Mouse (Mus musculus): ENCODE measurements around the gene Prkn.
A peak's percentile ranks its signal among the peaks of the same experiment; 100 is the strongest.
"Not testable (repeated sequence)": the region's sequence is repeated elsewhere in the genome, so short reads cannot be mapped to it uniquely, and the experiment has no call there.

Prkn gene

DNA sequence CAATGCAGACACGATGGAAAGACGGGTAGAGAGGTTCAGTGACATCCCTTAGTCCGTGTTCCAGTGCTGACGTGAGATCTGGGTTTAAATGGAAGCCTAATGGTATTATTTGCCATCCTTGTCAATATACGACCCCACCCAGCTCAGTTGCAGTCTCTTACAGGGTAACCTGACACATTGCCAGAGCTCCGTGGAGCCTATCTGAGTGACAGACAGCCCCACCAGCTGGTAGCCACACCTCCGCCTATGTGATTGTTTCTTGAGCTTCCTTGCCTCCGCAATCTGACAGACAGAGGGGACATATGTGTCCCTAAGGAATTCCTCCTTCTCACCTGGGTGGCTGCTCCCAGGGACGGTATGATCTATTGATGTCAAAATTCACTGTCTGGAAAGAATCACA, 1141.5 kb downstream of the Prkn start:
- no peak for DNase-seq (ENCODE audit: low read depth, low spot score)

GRCm38 (mm10) chr17:11988110-11988837, 1148.1 kb downstream of the Prkn start:
- no peak for DNase-seq (ENCODE audit: low read depth, low spot score)

DNA sequence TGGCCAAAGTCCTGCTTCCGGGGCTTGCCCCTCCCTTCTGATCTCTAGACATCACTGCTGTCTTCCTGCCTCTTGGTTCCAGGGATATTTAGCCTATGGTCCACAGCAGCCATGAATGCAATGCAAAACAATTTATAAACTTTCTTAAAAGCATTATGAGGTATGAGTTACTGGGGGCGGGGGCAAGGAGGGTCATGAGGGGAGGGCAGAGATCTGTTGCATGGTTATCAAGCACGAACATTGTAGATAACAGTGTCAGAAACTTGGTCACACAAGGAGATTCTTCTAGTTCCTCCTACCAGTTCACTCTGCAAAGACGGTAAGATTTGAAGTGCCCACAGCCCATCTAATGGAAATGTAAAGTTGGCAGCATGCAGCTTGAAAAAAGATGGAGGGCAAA, 1149.1 kb downstream of the Prkn start:
- no peak for DNase-seq (ENCODE audit: low read depth, low spot score)

DNA sequence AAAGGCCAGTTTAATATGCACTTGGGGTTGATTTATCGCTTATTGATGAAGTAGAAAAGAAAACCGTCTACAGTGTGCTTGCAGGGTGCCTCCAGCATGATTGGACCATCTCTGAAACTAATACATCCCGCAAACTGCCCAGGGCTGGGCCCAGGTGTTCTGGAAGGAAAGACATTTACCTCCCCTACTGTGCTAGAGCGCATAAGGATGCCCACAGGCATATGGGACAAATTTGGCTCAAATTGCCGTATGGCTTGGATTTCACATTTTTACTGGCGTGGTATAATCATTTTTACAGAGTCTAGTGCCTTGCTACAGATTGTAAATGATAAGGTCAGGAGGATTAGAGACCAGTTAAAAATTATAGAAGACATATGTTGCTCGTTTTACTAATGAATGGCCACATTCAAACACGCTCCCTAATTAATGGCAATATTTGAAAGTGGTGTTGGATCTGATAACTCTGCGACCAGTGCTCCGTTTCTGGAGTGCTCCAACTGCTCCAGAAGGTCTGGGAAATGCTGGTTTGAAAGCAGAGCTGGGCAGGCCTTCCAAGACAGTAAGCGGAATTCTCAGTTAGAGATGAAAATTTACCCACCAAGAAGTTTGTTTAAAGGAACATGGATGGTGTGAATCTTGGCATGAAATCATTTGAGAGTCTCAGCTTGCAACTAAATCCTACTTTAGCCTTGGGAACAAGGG, 1150.4 kb downstream of the Prkn start:
- no peak for DNase-seq (ENCODE audit: low read depth, low spot score)

- DNase-seq (ENCODE audit: low read depth, low spot score), result peak; percentile 50
Observed at GRCm38 (mm10) chr17:11993249-11993648, 1153.1 kb downstream of the Prkn start.

DNA sequence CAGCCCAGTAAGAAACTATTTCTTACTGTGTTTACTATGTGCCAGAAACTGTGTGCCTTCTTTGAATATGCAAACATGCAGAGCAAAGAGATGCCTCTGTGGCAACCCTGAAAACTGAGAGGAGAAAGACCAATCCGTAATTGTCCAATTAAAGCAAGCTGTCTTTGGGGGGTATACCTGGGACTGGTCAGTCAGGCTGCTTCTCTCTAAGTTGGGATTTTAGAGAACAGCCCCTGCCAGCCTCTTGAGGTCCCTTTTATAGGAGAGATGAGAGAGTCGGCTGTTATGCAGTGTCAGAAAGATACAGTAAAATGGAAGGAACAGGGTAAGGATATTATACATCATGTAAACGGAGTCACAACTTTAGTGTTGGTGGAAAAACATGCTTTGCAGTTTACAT, 1154.1 kb downstream of the Prkn start:
- DNase-seq (ENCODE audit: low read depth, low spot score), result no peak

GRCm38 (mm10) chr17:11994754-11995153, 1154.6 kb downstream of the Prkn start:
- not testable (repeated sequence) for DNase-seq (ENCODE audit: low read depth, low spot score)

DNA sequence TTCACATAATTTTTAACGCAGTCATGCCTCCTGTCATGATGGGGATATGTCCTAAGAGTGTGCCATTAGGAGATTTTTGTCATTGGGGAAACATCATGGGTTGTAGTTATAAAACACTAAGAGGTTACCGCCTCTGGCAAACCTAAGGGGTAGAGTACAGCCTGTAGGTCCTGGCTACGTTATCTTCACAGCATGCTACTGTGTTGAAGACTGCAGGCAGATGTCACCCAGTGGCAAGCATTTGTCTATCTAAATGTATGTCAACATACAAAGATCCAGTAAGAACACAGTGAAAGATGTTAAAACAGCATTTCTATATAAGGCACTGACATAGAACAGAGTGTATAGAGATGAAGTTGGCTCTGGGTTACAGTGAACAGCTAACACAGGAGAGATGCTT, 1155.3 kb downstream of the Prkn start:
- no peak for DNase-seq (ENCODE audit: low read depth, low spot score)

DNA sequence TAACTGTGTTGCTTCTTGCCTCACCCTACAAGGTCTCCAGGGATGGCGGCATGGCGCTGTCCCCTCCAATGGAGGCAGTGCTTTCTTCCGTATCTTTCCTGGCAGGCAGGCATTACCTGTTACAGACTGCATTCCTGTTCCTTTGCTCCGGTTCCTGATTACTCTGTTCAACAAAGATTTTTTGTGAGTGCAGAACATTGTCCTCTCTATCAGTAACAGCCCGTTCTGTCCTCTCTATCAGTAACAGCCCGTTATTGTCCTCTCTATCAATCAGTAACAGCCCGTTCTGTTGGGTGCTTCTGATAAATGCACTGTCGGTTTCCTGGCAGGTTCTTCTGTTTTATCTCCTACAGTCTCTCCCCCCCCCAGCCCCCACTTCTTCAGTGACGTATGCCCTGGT, 1156.1 kb downstream of the Prkn start:
- DNase-seq (ENCODE audit: low read depth, low spot score), result no peak

DNA sequence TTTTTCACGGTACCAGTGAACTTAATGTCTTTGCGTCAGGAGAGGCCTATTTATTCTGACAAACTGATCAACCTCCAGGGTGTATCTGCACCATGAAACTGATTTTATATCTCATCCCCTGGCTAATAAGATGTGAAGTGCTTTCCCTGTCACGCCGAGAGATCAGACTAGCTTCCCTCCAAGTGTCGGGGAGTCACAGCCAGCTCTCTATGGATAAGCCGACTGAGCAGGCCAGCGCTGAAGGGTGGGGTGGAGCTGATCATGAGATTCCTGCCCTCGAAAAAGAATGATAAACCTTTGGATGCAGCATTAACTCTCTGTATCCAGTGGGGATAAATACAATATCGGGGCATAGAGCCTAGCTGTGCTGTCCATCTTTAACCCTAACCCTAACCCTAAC, 1160.1 kb downstream of the Prkn start:
- DNase-seq (ENCODE audit: low read depth, low spot score), result no peak

GRCm38 (mm10) chr17:12021326-12021725, 1181.1 kb downstream of the Prkn start:
- DNase-seq (ENCODE audit: low read depth, low spot score), result no peak

GRCm38 (mm10) chr17:12029362-12029761, 1189.2 kb downstream of the Prkn start:
- DNase-seq (ENCODE audit: low read depth, low spot score), result no peak

- DNase-seq (ENCODE audit: low read depth, low spot score), result no peak
Observed at GRCm38 (mm10) chr17:12029921-12030461, 1189.8 kb downstream of the Prkn start.

DNA sequence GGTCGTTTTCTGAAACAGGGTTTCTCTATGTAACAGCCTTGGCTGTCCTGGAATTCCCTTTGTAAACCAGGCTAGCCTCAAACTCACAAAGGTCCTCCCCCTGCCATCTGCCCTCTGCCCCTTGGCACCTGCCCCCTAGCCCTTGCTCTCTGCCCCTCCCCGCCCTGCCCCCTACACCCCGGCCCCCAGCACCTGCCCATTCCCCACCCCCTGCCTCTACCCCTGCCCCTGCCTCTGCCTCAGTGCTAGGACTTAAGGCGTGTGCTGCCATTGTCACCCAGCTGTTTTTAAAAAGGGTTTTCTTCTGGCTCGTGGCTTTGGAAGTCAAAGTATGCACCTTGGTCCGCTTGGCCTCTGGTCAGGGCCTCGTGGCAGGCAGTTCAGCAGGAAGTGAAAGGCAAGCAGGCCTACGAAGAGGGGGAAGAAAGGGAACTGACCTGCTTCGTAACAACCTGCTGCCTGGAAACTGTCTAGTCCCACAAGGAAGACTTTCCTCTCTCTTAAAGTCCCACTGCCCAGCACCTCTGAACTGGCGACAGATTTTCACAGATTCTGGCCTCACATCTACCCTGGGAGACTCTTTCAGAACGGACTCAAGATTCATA, 1190.5 kb downstream of the Prkn start:
- DNase-seq (ENCODE audit: low read depth, low spot score), result no peak

- peak; percentile 56 for DNase-seq (ENCODE audit: low read depth, low spot score)
Observed at GRCm38 (mm10) chr17:12031203-12031942, 1191.2 kb downstream of the Prkn start.

GRCm38 (mm10) chr17:12032014-12032791, 1192.0 kb downstream of the Prkn start:
- no peak for DNase-seq (ENCODE audit: low read depth, low spot score)

DNA sequence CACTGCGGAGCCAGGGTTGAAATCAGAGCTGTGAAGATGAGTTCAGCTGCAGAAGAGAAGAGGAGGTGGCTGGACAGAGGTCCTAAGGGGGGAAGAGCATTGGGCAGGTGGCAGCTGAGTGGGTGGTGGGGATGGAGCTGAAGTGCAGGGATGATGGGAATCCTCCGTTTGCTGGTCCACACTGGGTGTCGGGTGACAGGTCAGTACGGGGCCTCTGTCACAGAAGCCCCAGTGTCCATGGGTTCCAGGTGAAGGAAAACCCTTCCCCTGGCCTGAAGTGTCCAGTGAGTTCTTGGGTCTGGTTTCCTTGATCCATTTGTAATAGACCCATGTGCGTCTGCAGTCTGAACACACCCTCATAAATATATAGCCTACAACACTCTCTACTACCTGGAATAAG, 1195.2 kb downstream of the Prkn start:
- DNase-seq (ENCODE audit: low read depth, low spot score), result no peak

GRCm38 (mm10) chr17:12036205-12036604, 1196.0 kb downstream of the Prkn start:
- no peak for DNase-seq (ENCODE audit: low read depth, low spot score)

- DNase-seq (ENCODE audit: low read depth, low spot score), result no peak
Observed at GRCm38 (mm10) chr17:12037065-12037464, 1196.9 kb downstream of the Prkn start.

DNA sequence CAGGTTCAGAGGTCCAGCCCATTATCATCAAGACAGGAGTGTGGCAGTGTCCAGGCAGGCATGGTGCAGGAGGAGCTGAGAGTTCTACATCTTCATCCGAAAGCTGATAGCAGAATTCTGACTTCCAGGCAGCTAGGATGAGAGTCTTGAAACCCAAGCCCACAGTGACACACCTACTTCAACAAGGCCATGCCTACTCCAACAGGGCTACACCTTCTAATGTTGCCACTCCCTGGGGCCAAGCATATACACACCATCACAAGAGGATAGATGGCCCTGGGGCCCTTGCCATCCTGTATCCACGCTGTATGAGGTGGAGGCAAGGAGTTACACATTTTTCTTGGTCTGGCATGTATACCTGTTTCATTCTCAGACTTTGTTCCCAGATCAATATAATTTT, 1197.4 kb downstream of the Prkn start:
- no peak for DNase-seq (ENCODE audit: low read depth, low spot score)

- DNase-seq (ENCODE audit: low read depth, low spot score), result no peak
Observed at GRCm38 (mm10) chr17:12038499-12038898, 1198.3 kb downstream of the Prkn start.

All from telencephalon, adult 2 months (tissue).